Mouse (Mus musculus): ENCODE measurements at regions not wholly inside any gene's neighbourhood (a gene's known extent, or its start where the extent isn't known, plus 50 kb on each side); places are given as distances from the start of the nearest gene placed in this dataset.

- no peak for DNase-seq (ENCODE audit: extremely low read depth, low read depth)
Observed at GRCm38 (mm10) chr3:38221834-38222215, 262.8 kb downstream of the Ankrd50 start.

- DNase-seq (ENCODE audit: extremely low read depth, low read depth): peak; percentile 20
Observed at GRCm38 (mm10) chr3:38220934-38221833, 263.5 kb downstream of the Ankrd50 start.

DNA sequence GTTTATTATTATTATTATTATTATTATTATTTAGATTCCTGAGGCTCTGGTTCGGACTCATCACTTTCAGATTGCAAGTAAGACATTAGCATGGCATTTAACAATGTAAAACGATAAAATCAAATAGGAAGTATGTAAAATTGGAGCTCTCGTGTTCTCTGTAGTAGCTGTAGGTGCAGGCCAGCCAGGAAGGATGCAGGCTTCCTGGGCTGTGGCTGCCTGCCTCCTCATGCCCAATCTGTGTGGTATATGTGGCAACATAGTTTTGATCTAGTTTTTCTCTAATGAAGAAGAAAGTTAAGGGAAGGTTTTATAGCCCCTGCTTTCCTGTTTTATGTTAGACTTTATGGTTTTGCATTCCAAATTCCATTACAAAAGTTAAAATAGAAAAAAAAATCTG is 275.6 kb downstream of the Ankrd50 start:
- DNase-seq (ENCODE audit: extremely low read depth, low read depth): no peak

GRCm38 (mm10) chr3:38207867-38208266 is 276.8 kb downstream of the Ankrd50 start:
- DNase-seq (ENCODE audit: extremely low read depth, low read depth): no peak

DNA sequence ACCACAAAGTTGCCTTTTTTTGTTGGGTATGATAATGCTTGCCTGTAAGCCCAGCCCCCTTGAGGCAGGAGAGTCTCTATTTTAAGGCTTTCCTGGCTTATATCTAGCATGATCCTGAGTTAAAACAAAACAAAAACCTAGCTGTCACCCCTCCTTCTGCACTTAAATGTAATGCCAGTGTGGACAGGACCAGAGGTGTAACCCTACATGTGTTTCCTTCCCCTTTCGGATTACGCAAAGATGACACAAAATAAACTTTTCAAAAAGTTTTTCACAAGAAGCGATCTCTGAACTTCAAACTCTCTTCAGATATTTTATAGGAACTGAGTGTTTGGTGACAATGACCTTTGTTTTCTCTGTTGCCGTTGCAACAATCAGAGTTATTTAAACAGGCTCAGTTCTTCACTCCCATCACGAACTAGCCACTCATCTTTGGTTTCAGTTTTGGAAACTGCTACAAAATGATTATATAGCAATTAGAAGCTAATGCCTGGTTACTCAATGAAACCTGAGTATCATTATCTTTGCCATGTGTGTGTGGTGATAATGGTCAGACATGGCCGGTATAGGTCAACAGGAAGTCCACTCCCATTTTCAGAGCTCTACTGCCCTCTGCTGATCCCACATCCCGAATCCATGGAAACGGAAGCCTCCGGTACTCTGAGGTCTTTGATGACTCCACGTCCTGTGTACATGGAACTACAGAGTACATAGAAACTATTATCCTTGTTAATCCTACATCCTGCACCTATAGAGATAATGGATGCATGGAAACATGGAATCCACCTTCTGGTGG is 282.6 kb downstream of the Ankrd50 start:
- no peak for DNase-seq (ENCODE audit: extremely low read depth, low read depth)

DNA sequence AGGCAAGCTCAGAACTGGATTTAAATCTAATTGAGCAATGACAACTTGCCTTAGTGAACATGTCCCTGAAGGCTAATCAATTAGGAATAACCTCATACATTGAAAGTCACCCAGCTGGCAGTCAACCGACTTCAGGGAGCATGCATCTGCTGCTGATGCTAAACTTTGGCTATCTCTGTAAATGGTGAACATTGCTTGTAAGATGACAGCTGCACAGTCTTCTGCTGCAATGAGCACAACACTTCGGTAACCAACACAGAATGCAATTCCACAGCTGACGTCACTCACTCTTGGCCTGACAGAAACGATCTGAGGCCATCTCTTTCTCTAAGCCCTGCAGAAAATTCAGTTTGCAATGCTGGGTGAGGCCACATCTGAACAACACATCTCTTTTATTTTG is 290.6 kb downstream of the Ankrd50 start:
- DNase-seq (ENCODE audit: extremely low read depth, low read depth): no peak

- DNase-seq (ENCODE audit: extremely low read depth, low read depth): no peak
Observed at GRCm38 (mm10) chr3:38187406-38187896, 297.2 kb downstream of the Ankrd50 start.

DNA sequence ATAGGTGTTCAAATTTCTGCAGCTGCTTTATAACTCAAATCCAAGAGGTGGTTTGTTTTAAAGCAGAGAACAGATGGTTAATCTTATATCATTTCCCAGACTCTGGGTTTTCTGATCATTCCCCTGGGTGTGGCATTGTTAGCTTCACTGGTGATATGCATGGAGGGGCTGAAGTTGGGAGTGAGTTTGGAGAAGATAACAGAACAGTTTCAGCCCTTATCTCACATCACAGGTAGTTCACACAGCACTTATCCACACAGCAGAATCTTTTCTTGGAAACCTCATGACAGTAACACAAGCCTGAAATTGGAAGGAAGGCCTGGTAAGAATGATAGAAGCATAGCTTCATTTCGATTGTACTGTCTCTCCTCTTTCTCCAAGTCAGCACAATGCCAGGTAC is 298.1 kb downstream of the Ankrd50 start:
- DNase-seq (ENCODE audit: extremely low read depth, low read depth): no peak

DNA sequence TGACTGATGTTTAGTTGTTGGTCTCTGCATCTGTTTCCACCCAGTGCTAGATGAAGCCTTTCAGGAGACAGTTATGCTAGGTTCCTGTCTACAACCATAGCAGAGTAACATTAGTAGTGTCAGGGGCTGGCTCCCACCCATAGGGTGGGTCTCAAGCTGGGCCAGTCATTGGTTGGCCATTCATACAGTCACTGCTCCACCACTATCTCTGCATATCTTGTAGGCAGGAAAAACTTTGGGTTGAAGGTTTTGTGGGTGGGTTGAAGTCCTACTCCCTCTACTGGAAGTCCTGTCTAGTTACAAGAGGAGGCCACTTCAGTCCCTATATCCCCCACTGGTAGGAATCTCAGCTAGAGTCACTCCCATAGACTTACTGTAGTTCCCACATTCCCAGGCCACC is 306.3 kb downstream of the Ankrd50 start:
- DNase-seq (ENCODE audit: extremely low read depth, low read depth): no peak

DNA sequence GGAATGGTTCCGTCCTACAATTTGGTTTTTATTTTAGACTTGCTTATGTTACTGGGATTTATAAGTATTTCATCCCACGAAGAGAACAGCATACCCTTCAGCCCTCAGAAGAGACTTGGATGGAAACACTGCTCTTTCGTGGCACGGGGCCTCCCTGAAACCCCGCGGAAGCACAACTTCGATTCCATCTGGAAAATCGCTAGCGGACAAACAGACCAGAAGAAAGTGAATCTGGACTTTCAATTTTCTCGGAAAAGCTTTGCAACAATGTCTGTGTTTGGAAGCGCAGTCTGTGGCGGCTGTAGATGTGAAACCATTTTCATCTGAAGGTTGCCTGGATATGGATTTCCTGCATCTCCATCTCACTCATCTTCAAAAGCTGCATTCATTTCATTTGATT is 308.7 kb downstream of the Ankrd50 start:
- DNase-seq (ENCODE audit: extremely low read depth, low read depth): no peak

DNA sequence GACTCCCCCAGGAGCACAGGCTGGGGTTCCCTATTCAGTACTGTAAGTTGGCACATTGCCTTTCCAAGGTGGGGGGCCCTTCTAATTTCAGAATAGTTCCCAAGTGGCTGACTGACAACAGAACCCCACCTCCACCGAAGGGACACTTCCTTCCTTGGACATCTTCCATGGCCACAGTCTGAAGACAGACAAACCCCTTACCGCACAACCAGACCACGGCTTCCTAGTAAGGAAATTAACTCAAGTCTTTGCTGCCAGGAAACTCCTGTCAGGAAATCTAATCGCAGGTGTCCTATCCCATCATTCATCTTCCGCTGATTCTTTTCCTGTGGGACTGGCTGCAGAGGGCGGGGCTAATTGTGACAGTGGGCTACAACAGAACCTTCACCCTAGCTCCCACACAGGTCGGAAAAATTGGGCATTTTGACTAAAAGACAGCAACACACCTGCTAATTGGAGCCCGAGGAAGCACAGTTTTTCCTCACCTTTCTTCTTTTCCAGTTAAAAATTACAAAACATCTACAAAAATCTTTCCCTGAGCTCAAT is 309.8 kb downstream of the Ankrd50 start:
- no peak for DNase-seq (ENCODE audit: extremely low read depth, low read depth)

DNA sequence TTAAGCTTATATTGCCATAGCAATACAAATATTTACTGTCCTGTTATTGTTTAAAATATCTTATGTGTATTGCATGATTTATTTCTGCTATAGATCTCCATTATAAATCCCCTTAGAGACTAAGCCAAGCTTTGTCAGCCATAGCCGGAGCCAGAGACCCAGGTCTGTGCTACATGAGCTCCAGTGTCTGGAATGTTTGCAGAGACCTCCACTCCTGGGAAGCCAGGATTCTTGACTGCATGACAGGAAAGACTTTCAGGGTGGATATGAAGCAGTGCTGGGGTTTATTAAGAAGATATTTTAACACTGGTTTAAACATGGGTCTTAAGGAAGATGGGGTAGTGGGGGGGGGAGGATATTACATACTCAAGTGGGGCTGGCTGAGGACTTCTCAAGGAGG is 332.2 kb downstream of the Ankrd50 start:
- no peak for DNase-seq (ENCODE audit: extremely low read depth, low read depth)

DNA sequence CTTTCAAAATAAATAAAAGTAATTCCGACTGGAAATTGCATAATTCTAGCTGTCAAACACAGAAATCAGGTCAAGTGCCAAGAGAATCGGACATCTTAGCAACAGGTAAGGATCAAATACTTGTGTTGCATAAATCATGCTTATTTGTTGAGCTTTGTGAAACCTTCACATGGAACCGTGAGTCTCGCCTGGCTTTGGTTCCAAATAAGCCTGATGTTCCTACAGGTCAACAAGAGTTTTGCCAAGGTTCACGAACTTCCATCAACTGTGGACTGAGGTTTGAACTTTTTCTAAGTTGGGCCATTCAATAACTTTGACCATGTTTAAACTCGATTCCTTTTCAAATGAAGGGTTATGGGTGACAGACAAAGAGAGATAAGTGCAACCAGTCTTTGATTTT is 332.8 kb downstream of the Ankrd50 start:
- no peak for DNase-seq (ENCODE audit: extremely low read depth, low read depth)

- no peak for DNase-seq (ENCODE audit: extremely low read depth, low read depth)
Observed at GRCm38 (mm10) chr3:38146663-38147062, 338.0 kb downstream of the Ankrd50 start.

DNA sequence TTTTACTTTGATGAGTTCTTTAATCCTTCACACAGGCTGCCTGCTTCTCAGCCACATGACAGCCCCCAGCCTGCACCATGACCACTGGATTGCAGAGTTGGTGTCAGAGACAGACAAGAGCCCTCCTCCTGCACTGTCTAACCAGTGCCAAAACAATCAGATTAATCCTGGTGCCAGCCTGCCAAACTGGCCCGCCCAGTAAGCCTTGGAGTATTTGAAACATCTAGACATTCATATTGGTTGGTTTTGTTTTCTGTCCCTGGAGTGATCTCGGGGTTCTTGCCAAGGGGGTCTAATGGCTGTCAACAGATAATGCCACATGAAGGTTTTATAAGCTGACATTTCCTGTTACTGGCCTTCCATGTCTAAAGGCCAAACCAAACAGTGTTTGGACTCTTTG is 339.2 kb downstream of the Ankrd50 start:
- DNase-seq (ENCODE audit: extremely low read depth, low read depth): no peak

DNA sequence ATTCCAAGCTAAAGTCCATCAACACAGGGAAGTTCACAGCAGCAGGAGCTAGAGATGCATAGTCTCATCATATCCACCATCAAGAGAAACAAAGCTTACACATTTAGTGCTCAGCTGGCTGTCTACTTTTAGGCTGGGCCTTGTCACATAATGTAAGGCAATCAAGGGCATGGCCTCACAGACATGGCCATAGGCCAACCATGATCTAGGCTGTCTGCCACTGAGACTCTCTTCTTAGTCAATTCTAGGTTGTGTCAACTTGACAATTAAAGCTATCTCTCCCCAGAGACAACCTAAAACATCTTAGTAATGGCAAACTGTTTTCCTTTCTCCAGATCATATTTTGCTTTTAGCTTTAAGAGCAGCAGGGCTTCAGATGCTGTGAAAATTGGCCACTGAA is 340.0 kb downstream of the Ankrd50 start:
- no peak for DNase-seq (ENCODE audit: extremely low read depth, low read depth)

- DNase-seq (ENCODE audit: extremely low read depth, low read depth): no peak
Observed at GRCm38 (mm10) chr3:38143147-38143883, 341.3 kb downstream of the Ankrd50 start.

DNA sequence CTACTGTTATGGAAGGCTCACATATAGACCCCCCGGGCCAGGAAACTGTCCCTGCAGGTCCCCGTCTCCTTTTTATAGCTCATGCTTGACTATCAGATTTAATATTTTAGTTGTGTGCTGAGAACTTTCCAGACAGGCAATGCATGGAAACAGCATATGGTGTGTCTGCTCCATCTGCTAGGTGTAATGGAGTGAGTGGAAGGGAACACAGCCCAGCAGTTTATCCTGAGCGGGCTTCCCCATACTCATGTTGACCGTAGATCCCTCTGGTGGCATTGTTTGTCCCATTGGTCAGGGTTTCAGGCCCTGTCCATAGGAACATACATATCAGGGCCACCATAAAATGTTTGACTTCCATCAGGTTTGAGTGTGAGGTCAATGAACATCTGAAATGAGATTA is 345.3 kb downstream of the Ankrd50 start:
- no peak for DNase-seq (ENCODE audit: extremely low read depth, low read depth)

GRCm38 (mm10) chr3:38138014-38138413 is 346.6 kb downstream of the Ankrd50 start:
- DNase-seq (ENCODE audit: extremely low read depth, low read depth): no peak

- DNase-seq (ENCODE audit: extremely low read depth, low read depth): no peak
Observed at GRCm38 (mm10) chr3:38135808-38136214, 348.8 kb downstream of the Ankrd50 start.

DNA sequence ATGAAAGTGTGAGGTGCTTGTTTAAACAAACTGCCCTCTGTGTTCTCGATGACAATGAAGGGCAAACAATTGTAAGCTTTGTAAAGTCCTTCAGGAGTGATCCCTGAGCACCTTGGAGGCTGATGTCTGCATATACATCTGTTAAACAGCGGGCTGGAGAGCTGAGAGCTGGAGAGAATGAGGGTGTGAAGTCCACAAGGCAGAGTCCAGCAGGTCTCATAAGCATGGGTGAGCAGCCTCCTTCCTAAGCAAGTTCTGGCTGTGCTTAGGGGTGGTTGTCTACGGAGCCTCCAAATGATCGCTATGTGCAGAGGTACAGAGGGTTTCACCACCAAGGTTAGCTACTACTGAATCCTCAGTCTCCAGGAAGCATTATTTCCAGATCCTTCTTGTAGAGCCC is 350.2 kb downstream of the Ankrd50 start:
- DNase-seq (ENCODE audit: extremely low read depth, low read depth): no peak

DNA sequence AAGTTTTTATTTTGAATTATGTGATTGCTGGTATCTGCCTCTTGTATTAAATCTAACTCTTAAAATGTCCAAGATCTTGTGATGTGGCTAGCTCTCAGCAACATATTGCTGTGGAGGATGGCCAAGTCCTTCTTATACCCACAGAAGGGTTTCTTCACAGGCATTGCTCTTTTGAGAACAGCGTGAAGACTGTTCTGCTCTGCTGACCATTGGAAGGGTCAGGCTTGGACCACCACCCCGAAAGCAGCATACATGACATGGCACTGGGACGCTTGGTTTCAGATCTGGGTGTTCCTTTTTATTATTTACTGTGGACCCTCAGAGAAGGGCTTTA is 352.8 kb downstream of the Ankrd50 start:
- DNase-seq (ENCODE audit: extremely low read depth, low read depth): no peak
